Mouse (Mus musculus) forebrain, embryonic 14.5 days (tissue): ENCODE data around the gene Tm9sf2. TPM values are rescaled to one million over a fixed set of nuclear protein-coding genes. Genes with fewer than 3 reads are reported as not detected.

Experiments
- ATAC-seq: fragments of 200-750 bp; cut with Nextera tagmentation; 2 replicates; pipeline ENCODE4 v1.8.0; 2017; ENCODE audit warnings: mild to moderate bottlenecking, moderate library complexity
- DNase-seq: peaks from one replicate; pipeline ENCODE4 v3.0.0-alpha.2; 2015; ENCODE audit warnings: low spot score
- H3K27ac ChIP-seq: fragments of 300-500 bp; sonication (generic); 2 replicates; pipeline ENCODE4 v1.5.1; 2014; ENCODE audit warnings: low read depth, mild to moderate bottlenecking, control low read depth, low read length, moderate library complexity
- H3K27me3 ChIP-seq: fragments of 300-500 bp; sonication (generic); replicated peaks from 2 replicates; pipeline ENCODE4 v1.6.1; 2014; ENCODE audit warnings: low read length, control low read depth, mixed read lengths; ENCODE audit not compliant: control insufficient read depth, insufficient read depth
- H3K36me3 ChIP-seq: fragments of 300-500 bp; sonication (generic); 2 replicates; pipeline ENCODE4 v1.6.1; 2014; ENCODE audit warnings: low read length, control low read depth; ENCODE audit not compliant: control insufficient read depth, insufficient read depth
- H3K4me1 ChIP-seq: fragments of 300-500 bp; sonication (generic); 2 replicates; pipeline ENCODE4 v1.6.1; 2014; ENCODE audit warnings: antibody characterized with exemption, low read length, control low read depth; ENCODE audit not compliant: control insufficient read depth, insufficient read depth
- H3K4me2 ChIP-seq: fragments of 300-500 bp; sonication (generic); 2 replicates; pipeline ENCODE4 v1.6.1; 2014; ENCODE audit warnings: mild to moderate bottlenecking, control low read depth, low read length
- H3K4me3 ChIP-seq: fragments of 300-500 bp; sonication (generic); 2 replicates; pipeline ENCODE4 v1.5.1; 2014; ENCODE audit warnings: low read depth, low read length, control low read depth
- H3K9ac ChIP-seq: fragments of 300-500 bp; sonication (generic); 2 replicates; pipeline ENCODE4 v1.6.1; 2014; ENCODE audit warnings: mild to moderate bottlenecking, low read length, control low read depth, moderate library complexity
- H3K9me3 ChIP-seq: fragments of 300-500 bp; sonication (generic); replicated peaks from 2 replicates; pipeline ENCODE4 v1.6.1; 2016; ENCODE audit warnings: low read length, control low read depth, mixed read lengths; ENCODE audit not compliant: control insufficient read depth
- WGBS: fragments of 180-500 bp; shearing (Covaris S2); extraction: QIAGEN DNeasy Blood & Tissue Kit; methylation state at CpG from one replicate; pipeline ENCODE4 v1.1.7; 2014; 5-methylcytosine and 5-hydroxymethylcytosine counted together
- polyA plus RNA-seq: library from polyadenylated mRNA; unstranded; fragments of >200 nt; fragmentation: Nextera tagmentation; extraction: Ambion mirVana; gene quantifications from 2 replicates; pipeline ENCODE4 v1.2.1, GENCODE M21; 2014

Gene Tm9sf2
- polyA plus RNA-seq, 1 experiment from 2014 or later = 110 TPM

DNA sequence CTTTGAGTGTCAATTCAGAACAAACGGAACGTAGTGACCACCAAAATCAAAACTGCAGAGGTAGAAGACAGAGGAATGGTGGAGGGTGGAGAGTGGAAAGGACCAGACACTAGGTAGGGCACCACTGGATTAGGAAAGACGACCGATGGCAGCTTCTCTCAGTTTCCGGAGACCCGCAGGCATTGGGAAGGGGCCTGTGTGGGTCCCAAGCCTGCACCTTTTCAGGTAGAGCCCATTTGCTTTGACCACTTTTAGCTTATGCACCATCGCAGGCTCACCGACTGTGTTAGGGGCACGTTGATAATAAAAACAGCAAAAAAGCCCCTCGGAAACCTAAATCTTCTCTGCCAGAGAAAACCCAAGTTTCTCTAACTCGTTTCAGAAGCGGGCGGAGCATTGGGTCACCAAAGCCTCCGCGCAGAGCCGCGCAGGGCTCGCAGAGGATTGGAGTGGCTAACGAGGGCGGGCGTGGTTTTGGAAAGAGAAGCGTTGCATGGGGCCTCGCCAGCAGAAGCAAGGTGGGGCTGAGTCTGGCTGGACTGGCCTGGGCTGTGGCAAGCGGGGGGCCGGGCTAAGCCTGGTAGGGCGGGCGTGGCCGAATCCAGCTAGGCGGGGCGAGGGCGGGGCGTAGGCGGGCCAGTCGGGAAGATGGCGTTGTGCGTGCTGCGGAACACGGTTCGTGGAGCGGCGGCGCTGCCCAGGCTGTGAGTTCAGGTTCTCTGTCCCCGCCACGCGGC is 74.4 kb downstream of the Tm9sf2 start, which contains the start of gene Clybl:
TSS of gene Clybl (plus strand) at position 627 of the 737 bp plus-strand sequence.
- Histone ChIP-seq H3K36me3 (no peaks in the 10 kb centered on the region), H3K4me2 (peak within 1 kb of the TSS; percentile 58)
- peak; percentile 99 for ATAC-seq

DNA sequence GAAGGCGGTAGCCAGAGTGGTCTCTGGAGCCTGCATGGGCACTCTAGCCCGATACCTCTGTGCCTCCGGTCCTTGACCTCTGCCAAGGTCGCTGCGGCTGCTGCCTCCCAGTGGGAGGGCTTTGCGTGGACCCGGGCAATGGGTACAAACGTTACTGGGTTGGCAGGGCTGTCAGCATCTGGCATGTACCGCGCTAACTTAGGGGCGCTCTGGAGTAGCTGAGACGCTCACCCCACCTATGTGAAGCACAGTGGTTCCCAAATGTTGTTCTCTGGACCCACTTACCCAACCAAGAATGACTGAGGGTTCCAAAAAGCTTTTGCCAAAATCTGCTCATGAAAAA is 74.9 kb downstream of the Tm9sf2 start:
- Histone ChIP-seq H3K4me3 (peak overlapping the region; percentile 58), H3K9ac (peak overlapping the region; percentile 62), H3K4me2 (peak overlapping the region; percentile 58), H3K36me3 (no peaks in the 10 kb centered on the region), H3K27me3 (no peaks in the 10 kb centered on the region), H3K9me3 (no peaks in the 10 kb centered on the region), H3K27ac (no peak overlapping the region), H3K4me1 (no peaks in the 10 kb centered on the region)
- DNase-seq (no peak), ATAC-seq (no peak)
- WGBS = 2% methylated on average over 12 of the region's 12 CpGs

More for the DNA sequence above, 74.4 kb downstream of the Tm9sf2 start, which contains the start of gene Clybl:
- Histone ChIP-seq H3K4me3 (peak within 1 kb of the TSS; percentile 58), H3K4me1 (no peaks in the 10 kb centered on the region), H3K27ac (no peak within 1 kb of the TSS), H3K9me3 (no peaks in the 10 kb centered on the region), H3K27me3 (no peaks in the 10 kb centered on the region), H3K9ac (peak within 1 kb of the TSS; percentile 62)
- WGBS = 3% methylated on average over 45 of the region's 45 CpGs
- DNase-seq = peak; percentile 88

DNA sequence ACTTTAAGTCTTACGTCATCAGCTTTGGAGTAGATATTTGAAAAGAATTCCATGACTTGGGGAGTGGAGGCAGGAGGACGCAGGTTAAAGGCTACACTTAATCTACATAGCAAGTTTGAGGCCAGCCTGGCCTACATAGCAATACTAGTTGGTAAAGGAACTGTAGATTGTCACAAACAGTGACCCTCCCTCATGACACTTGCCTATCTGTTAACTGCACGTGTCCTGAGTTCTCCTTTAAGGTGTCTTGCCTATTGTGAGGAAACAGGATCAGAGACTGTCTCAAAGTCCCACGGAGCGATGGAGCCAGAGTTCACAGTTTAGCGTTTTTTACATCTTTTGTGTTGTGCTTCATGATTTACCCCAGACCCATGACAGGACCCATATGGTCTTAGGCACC is 75.4 kb downstream of the Tm9sf2 start:
- no peak for DNase-seq
- Histone ChIP-seq H3K9ac (no peak overlapping the region), H3K36me3 (no peaks in the 10 kb centered on the region), H3K4me3 (no peak overlapping the region; the same call in 1 of the 2 replicates), H3K4me2 (peak overlapping the region; percentile 58), H3K4me1 (no peaks in the 10 kb centered on the region), H3K27ac (no peak overlapping the region), H3K27me3 (no peaks in the 10 kb centered on the region), H3K9me3 (no peaks in the 10 kb centered on the region)
- ATAC-seq = no peak
- 76% methylated on average over 6 of the region's 6 CpGs for WGBS

DNA sequence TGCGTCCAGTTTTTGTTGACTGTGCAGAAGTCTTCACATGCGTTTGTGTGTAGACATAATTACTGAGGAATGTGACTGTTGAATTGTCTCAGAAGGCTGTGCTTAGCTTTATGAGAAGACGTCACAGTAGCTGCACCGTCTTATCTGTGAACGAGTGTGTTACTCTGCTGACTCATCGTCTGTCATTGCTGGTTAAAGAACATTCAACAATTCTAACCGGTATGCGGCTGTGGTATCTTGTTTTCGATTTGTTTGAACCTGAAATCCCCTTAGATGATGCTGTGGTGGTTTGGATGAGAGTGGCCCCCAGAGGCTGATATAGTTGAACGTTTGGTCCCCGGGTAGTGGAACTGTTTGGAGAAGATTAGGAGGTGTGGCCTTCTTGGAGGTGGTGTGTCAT is 77.1 kb downstream of the Tm9sf2 start:
- H3K27ac ChIP-seq = no peak overlapping the region
- DNase-seq (no peak), ATAC-seq (no peak)
- H3K4me1 ChIP-seq = no peaks in the 10 kb centered on the region
- no peaks in the 10 kb centered on the region for H3K36me3 ChIP-seq
- no peaks in the 10 kb centered on the region for H3K9me3 ChIP-seq
- WGBS = 88% methylated on average over 11 of the region's 11 CpGs
- no peaks in the 10 kb centered on the region for H3K27me3 ChIP-seq
- no peak overlapping the region for H3K9ac ChIP-seq
- H3K4me2 ChIP-seq = no peak overlapping the region
- no peak overlapping the region for H3K4me3 ChIP-seq

DNA sequence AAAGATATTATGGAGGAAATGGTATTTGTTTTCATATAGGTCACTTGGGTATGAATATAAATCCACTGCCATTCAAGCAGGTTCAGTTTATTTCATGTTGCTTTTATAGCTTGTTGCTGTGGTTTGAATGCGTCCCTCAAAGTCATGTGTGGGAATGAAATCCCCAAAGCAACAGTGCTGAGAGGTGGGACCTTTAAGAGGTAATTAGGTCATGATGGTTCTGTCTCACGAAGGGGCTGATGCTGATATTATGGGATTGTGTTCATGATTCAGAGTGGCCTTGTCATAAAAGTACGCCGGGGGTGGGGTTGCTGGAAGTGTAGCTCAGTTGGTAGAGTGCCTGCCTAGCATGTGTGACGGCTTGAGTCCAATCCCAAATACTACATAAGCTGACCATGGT is 81.4 kb downstream of the Tm9sf2 start:
- H3K4me3 ChIP-seq = no peak overlapping the region
- no peaks in the 10 kb centered on the region; the same call in 1 of the 2 replicates for H3K9me3 ChIP-seq
- no peak overlapping the region for H3K27ac ChIP-seq
- no peaks in the 10 kb centered on the region for H3K36me3 ChIP-seq
- no peak for ATAC-seq
- H3K27me3 ChIP-seq = no peaks in the 10 kb centered on the region
- no peak overlapping the region for H3K4me2 ChIP-seq
- no peaks in the 10 kb centered on the region for H3K4me1 ChIP-seq
- no peak overlapping the region for H3K9ac ChIP-seq
- DNase-seq = no peak
- WGBS = 93% methylated on average over 5 of the region's 5 CpGs

DNA sequence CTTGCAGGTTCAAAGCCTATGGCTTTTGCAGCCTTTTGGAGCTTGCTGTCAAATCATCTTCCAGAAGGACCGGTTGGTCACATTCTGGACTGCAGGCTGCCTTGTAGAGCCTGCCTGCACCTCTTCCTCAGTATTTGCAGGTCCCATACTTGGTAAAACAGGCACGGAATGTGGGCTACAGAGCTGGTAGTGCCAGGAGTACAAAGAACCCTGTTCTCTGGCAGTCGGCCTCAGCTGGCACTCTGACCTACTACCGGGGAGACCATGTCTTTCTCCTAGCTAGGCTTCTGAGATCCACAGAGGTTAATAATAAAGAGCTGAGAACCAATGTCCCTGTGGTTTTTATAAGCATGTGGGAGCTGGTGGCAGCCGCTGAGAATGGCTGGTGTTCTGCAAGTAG is 83.1 kb downstream of the Tm9sf2 start:
- no peaks in the 10 kb centered on the region; the same call in 1 of the 2 replicates for H3K9me3 ChIP-seq
- no peaks in the 10 kb centered on the region for H3K27me3 ChIP-seq
- H3K9ac ChIP-seq = no peak overlapping the region
- no peaks in the 10 kb centered on the region for H3K36me3 ChIP-seq
- H3K4me3 ChIP-seq = no peak overlapping the region
- no peak for DNase-seq
- no peak overlapping the region for H3K27ac ChIP-seq
- H3K4me1 ChIP-seq = no peaks in the 10 kb centered on the region
- WGBS = 75% methylated on average over 5 of the region's 5 CpGs
- no peak for ATAC-seq
- H3K4me2 ChIP-seq = no peak overlapping the region

DNA sequence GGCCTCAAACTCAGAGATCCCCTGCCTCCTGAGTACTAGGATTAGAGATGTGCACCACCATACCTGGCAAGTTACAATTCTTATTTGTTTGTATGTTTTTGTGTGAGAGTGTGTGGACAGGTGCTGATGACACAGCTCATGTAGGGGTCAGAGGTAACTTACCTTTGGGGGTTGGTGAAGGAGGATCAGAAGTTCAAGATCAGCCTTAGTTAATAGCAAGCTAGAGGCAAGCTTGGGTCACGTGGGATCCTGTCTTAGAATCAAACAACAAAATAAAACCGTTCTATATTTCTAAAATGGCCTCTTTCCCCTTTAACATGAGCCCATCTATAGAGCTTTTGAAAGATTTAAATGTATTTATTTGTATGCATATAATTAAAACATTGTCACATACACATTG is 83.7 kb downstream of the Tm9sf2 start:
- no peak overlapping the region for H3K9ac ChIP-seq
- no peak overlapping the region for H3K27ac ChIP-seq
- H3K4me1 ChIP-seq = no peaks in the 10 kb centered on the region
- no peaks in the 10 kb centered on the region; the same call in 1 of the 2 replicates for H3K9me3 ChIP-seq
- H3K4me3 ChIP-seq = no peak overlapping the region
- 22% methylated on average over 2 of the region's 2 CpGs for WGBS
- ATAC-seq = 0 out of 2 replicates have a peak, but pooled peaks have one; percentile 28
- H3K27me3 ChIP-seq = no peaks in the 10 kb centered on the region
- no peaks in the 10 kb centered on the region for H3K36me3 ChIP-seq
- no peak overlapping the region for H3K4me2 ChIP-seq
- no peak for DNase-seq

DNA sequence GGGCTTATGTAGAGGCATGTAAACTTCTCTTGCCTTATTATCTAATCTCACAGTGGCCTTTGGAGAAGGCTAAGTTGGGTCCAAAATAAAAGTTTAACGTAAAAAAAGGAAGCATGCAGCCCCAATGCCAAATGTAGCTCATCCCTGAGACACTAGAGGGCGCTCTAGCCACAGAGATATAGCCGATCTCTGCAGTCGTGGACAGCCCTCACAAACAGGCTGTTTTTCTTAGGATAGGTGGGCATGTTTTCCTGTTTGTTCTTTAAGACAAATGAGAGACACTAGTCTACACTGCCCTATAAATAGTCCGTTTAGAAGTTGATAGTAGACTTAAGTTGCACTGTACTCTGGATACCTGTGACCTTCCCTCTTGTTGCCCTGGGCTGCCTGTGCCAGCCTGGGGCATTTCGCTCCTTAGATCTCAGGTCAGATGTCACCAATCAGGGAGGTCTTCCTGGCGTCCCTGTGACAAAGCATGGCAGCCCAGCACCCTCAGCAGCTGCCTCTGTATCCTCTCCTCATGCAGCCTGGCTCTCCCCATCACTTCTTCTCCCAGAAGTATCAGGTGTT is 84.2 kb downstream of the Tm9sf2 start:
- H3K9ac ChIP-seq = no peak overlapping the region
- no peak overlapping the region for H3K4me3 ChIP-seq
- peak; percentile 64 for ATAC-seq
- H3K4me2 ChIP-seq = no peak overlapping the region
- H3K9me3 ChIP-seq = no peaks in the 10 kb centered on the region; the same call in 1 of the 2 replicates
- H3K27me3 ChIP-seq = no peaks in the 10 kb centered on the region
- H3K4me1 ChIP-seq = no peaks in the 10 kb centered on the region
- no peak overlapping the region for H3K27ac ChIP-seq
- no peaks in the 10 kb centered on the region for H3K36me3 ChIP-seq
- WGBS = 16% methylated on average over 7 of the region's 7 CpGs
- peak; percentile 86 for DNase-seq

DNA sequence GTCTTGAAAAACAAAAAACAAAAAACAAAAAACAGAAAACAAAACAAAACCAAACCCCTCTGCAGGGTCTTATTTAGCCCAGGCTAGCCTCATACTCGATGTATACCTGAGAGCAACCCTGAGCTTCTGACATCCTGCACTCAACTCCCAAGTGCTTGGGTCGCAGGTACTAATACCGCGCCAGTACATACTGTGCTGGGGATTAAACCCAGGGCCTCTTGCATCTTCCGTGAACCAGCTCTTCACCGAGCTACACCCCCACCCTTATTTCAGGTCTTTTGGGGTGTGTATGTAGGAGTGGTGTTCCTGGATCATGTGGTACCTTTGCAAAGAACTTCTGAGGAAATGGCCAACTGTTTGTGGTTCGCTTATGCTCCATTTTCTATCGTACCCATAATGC is 87.8 kb downstream of the Tm9sf2 start:
- no peak for ATAC-seq
- Histone ChIP-seq H3K27ac (no peak overlapping the region), H3K4me1 (no peaks in the 10 kb centered on the region), H3K9me3 (no peaks in the 10 kb centered on the region; the same call in 1 of the 2 replicates), H3K27me3 (no peaks in the 10 kb centered on the region), H3K36me3 (no peaks in the 10 kb centered on the region), H3K9ac (no peak overlapping the region), H3K4me2 (no peak overlapping the region), H3K4me3 (no peak overlapping the region)
- no peak for DNase-seq
- WGBS = over 99% methylated on average over 8 of the region's 8 CpGs
